Mouse (Mus musculus): Measurements from ENCODE around the gene Immp2l. TPM values are rescaled to one million over a fixed set of nuclear protein-coding genes. Genes with fewer than 3 reads are reported as not detected.
"Not testable (repeated sequence)": the region's sequence is repeated elsewhere in the genome, so short reads cannot be mapped to it uniquely, and the experiment has no call there.

Immp2l gene
- total RNA-seq, 2 experiments from 2014 or later, result 5.2 to 8.1 TPM

GRCm38 (mm10) chr12:41859652-41860051 is 835.8 kb downstream of the Immp2l start:
- not testable (repeated sequence) for DNase-seq

- DNase-seq, result no peak
Observed at GRCm38 (mm10) chr12:41868317-41868716, 844.4 kb downstream of the Immp2l start.

DNA sequence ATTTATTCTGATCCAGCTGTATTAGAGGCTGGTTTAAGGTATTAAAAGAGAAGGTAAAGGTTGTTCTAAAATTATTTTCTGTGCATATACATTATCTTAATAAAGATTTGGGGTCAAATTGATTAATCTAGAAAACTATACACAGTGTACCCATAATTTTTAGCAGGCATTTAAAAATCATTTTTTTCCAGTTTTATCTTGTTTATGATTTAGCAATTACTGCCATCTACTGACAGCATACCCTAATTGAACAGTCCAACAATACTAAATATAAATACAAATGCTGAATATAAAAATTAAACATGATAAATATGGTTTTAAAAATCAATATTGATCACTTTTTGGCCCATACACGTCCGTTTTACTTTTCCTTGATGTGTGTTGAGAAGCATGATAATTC is 850.1 kb downstream of the Immp2l start:
- no peak for DNase-seq

DNA sequence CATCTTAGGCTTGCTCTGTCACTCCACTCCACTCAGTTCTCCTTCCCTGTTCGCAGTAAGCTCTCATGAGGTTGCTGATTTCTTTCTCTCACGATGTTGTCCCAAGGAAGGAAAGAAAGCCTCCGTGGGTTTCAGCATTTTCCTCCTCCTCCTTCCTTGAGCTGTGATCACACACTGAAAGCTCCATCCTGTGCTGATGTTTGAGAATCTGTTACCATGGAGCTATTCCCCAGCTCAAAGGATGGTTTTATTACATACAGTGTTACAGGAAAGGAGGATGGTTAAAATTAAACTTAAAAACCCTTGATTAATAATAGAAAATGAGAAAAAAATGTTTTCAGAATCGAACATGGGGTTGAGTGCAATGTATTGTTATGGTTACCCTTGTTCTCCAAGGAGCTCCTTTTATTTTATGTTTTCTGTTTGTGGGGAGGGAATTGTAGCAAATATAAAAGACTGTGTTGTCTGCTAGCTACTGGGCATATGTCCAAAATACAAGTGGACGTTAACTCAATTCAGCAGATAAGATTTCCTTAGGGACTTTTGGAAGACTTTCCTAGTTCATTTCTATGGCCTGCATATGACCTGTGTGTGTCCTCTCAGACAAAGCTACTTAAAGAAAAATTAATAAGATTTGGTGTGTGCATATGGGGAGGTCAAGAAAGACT is 853.5 kb downstream of the Immp2l start:
- DNase-seq, result no peak

- no peak for DNase-seq
Observed at GRCm38 (mm10) chr12:41878493-41878892, 854.6 kb downstream of the Immp2l start.

DNA sequence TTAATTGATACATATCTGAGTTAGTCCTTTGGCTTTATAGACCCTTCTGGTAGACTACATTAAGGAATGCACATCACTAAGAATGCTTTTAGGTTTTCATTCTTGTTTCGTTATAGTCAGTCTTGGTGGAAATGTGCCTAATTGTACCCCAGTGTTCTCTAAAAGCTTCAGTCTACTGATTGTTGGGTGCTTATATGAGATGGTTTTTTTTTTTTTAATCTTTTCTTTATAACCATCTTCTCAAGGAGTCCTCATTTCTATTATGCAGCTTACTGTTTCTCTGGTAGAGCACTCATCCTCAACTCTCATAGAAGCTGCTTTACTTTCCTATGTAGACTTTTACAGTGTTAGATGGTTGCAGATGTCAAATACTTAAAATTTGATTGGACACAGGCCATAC is 855.1 kb downstream of the Immp2l start:
- no peak for DNase-seq

- no peak for DNase-seq
Observed at GRCm38 (mm10) chr12:41879412-41879811, 855.5 kb downstream of the Immp2l start.

DNA sequence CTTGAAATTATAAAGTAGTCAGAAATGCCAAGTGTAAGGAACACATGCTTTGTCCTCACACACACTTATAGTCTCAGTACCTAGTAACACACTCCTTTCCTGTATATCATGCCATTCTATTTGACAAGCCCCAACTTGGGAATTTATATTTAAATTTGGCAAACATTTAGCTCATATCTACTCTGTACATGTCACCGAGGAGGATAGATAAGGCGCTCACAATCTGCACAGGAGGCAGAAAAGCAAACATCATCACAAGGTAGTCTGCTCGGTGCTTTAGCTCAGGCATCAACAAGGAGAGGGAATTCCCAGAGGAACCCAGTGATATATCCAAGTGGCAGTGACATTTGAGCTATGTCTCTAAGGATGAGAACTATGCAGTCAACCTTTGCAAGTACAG is 856.9 kb downstream of the Immp2l start:
- DNase-seq, result no peak

DNA sequence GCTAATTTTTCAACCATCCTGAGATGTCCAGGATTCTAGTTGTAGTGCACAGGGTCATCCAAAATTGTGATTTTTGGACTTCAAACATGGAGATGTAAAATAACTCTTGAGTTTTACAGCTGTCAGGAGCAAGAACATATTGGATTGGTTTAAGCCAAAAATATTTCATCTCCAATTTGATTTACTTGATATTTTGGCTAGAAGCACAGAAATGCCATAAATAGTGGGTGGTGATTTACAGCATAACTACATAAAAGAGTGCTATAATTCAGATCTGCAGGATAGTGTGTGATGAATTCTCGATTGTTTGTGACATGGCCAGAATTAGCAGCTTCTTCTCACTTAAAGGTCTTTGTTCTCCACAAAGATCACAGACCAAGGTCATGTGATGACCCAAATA is 884.1 kb downstream of the Immp2l start:
- no peak for DNase-seq

- DNase-seq, result no peak
Observed at GRCm38 (mm10) chr12:41911626-41912025, 887.7 kb downstream of the Immp2l start.

GRCm38 (mm10) chr12:41937751-41938150 is 913.9 kb downstream of the Immp2l start:
- no peak for DNase-seq

DNA sequence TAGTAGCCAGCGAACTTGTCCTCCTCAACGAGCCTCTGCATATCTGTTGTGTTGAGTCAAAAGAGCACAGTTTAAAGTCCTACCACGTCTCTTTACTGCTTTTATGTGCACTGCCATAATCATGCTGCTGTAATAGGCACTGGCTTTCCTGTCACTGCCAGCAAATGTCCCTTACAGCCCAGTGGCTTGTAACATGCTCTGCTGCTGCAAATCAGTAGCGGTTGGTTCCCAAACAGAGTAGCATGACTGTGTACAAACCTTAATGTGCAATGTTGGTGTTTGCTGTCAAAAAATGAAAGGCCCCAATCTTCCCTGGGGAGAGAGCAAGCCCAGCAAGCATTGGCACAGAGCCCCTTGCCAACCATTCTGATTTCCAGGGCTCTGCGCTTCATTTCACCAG is 918.0 kb downstream of the Immp2l start:
- no peak for DNase-seq

DNA sequence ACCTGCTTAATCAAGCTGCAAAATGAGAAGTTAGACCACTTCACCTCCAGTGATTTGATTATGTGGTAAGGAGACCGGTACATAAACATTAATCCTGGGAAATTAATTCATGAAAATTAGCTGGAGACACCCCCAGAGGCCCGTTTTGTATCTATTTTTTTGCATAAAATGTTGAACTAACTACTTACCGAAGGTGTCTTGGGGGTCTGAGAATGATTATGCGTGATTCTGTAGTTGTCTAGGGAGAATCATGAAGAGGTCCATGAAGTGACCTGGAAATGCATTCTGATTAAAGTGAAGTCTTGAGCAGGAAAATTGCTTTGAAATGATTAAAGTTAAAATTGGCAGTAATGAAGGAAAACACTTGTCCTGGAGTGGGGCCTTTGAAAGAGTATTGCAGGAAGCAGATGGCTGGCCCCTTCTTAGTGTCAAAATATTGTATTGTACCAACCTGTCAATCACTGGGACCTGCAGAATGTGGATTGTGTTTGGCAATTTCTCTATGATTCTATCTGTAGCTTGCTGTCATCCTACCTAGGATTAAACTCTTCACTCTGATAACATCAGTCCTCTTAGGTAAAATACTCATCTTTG is 920.3 kb downstream of the Immp2l start:
- DNase-seq, result no peak

GRCm38 (mm10) chr12:41946536-41946935 is 922.6 kb downstream of the Immp2l start:
- no peak for DNase-seq

- DNase-seq, result no peak
Observed at GRCm38 (mm10) chr12:41949409-41949808, 925.5 kb downstream of the Immp2l start.

- DNase-seq, result no peak
Observed at GRCm38 (mm10) chr12:41949841-41950241, 926.0 kb downstream of the Immp2l start.

- no peak for DNase-seq
Observed at GRCm38 (mm10) chr12:41950726-41951125, 926.8 kb downstream of the Immp2l start.

GRCm38 (mm10) chr12:41961038-41961437 is 937.1 kb downstream of the Immp2l start:
- no peak for DNase-seq

DNA sequence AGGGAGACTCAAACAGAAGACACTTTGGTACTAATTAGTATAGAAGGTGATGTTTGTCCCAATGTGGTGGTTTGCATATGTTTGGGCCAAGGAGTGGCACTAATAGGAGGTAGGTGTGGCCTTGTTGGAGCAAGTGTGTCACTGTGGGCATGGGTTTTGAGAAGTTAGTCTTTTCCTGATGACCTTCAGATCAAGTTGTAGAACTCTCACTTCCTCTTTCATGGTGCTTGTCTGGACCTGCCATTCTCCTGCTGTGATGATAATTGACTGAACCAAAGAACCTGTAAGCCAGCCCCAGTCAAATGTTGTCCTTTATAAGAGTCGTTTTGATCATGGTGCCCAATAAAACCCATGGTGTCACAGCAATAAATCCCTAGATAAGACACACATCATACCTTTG is 967.5 kb downstream of the Immp2l start:
- no peak for DNase-seq

All from heart, postnatal 4 days (tissue).